In the genomic region with DNA sequence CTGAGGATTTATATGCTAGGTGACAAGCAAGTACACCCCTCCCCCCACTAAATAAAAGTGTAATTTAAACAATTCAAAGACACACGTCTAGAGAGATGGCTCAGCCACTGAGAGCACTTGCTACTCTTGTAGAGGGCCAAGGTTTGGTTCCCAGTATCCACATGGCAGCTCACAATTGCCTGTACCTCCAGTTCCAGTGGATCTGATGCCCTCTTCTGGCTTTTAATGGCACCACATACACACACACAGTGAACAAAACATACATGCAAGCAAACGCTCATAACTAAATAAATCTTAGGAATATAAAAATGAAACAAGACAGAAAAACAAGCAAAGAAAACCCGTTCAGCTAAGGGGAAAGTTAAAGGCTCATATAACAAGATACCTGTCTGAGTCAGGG, we compare ENCODE assay signal across 10 mouse cellular contexts. TPM values are rescaled to one million over a fixed set of nuclear protein-coding genes. Genes with fewer than 3 reads are reported as not detected.
A peak's percentile ranks its signal among the peaks of the same experiment; 100 is the strongest.
DNase-seq lines count a peak whose midpoint lies in the region; ATAC-seq and TF ChIP-seq lines count a peak whose summit lies in the region.
"Had no signal": no experiment of that assay in that cellular context is flagged by ENCODE, and none has a peak within 500 bp of the region (broad histone marks: within the 10 kb centered on the region; RNA-seq: fewer than 3 reads in every experiment).

No protein-coding gene starts in this region.

- no peaks in the 10 kb centered on the region for H3K9me3 ChIP-seq in heart, embryonic 14.5 days (ENCODE audit: control insufficient read depth, low read length)
- no peaks in the 10 kb centered on the region for H3K9me3 ChIP-seq in midbrain, postnatal 0 days (ENCODE audit: low read length)
- H3K9me3 ChIP-seq in midbrain, embryonic 14.5 days (ENCODE audit: control insufficient read depth, low read length), result no peaks in the 10 kb centered on the region
- H3K9me3 ChIP-seq in limb, embryonic 10.5 days (replicated peaks), result no peaks in the 10 kb centered on the region

- no peak for DNase-seq in heart, postnatal 36 days
- no peak for DNase-seq in midbrain, postnatal 0 days (ENCODE audit: low spot score)
- DNase-seq in midbrain, embryonic 14.5 days, result no peak
- DNase-seq in limb, embryonic 10.5 days (ENCODE audit: low spot score), result no peak
- no peak for DNase-seq in gastrocnemius, postnatal 10 days
- DNase-seq in right cerebral cortex, adult 18-20 months, result no peak
- DNase-seq: gastrocnemius, adult 2 months; lung, postnatal 14 days had no signal

- peak overlapping the region; percentile 16; the same call in 1 of the 2 replicates for H3K4me2 ChIP-seq in heart, embryonic 14.5 days (ENCODE audit: low read length)
- H3K4me2 ChIP-seq in midbrain, postnatal 0 days (ENCODE audit: low read depth, low read length, poor library complexity, severe bottlenecking), result no peak overlapping the region
- no peak overlapping the region for H3K4me2 ChIP-seq in midbrain, embryonic 14.5 days (ENCODE audit: low read length)

- no peaks in the 10 kb centered on the region for H3K4me1 ChIP-seq in heart, embryonic 14.5 days (ENCODE audit: control insufficient read depth in 2 of 2, insufficient read depth in 2 of 2, low read length in 2 of 2)
- H3K4me1 ChIP-seq in midbrain, postnatal 0 days (ENCODE audit: insufficient read depth, low read length), result peaks cover 7% of the 10 kb centered on the region; the same call in 1 of the 2 replicates
- peaks cover 6% of the 10 kb centered on the region; the same call in 1 of the 2 replicates for H3K4me1 ChIP-seq in midbrain, embryonic 14.5 days (ENCODE audit: control insufficient read depth, insufficient read depth, low read length)
- H3K4me1 ChIP-seq in limb, embryonic 10.5 days, result peaks cover 18% of the 10 kb centered on the region

- no peak overlapping the region for H3K9ac ChIP-seq in heart, embryonic 14.5 days (ENCODE audit: low read length)
- no peak overlapping the region for H3K9ac ChIP-seq in midbrain, postnatal 0 days (replicated peaks; ENCODE audit: low read length, poor library complexity, severe bottlenecking)
- no peak overlapping the region for H3K9ac ChIP-seq in midbrain, embryonic 14.5 days (replicated peaks; ENCODE audit: low read length)

- no peaks in the 10 kb centered on the region for H3K36me3 ChIP-seq in heart, embryonic 14.5 days (ENCODE audit: control insufficient read depth, insufficient read depth, low read length)
- H3K36me3 ChIP-seq in midbrain, postnatal 0 days (ENCODE audit: insufficient read depth, low read length), result no peaks in the 10 kb centered on the region
- no peaks in the 10 kb centered on the region for H3K36me3 ChIP-seq in midbrain, embryonic 14.5 days (ENCODE audit: control insufficient read depth, insufficient read depth, low read length)
- H3K36me3 ChIP-seq in limb, embryonic 10.5 days, result no peaks in the 10 kb centered on the region
- H3K36me3 ChIP-seq: G1E had no signal

- no peak for ATAC-seq in heart, embryonic 14.5 days (ENCODE audit: insufficient number of reproducible peaks, insufficient read depth, low FRiP score, low read depth)
- ATAC-seq in midbrain, postnatal 0 days (ENCODE audit: low FRiP score), result no peak
- no peak for ATAC-seq in midbrain, embryonic 14.5 days (ENCODE audit: low FRiP score, low TSS enrichment)

- no peaks in the 10 kb centered on the region for H3K27me3 ChIP-seq in heart, embryonic 14.5 days (ENCODE audit: control insufficient read depth, insufficient read depth, low read length)
- no peaks in the 10 kb centered on the region for H3K27me3 ChIP-seq in midbrain, postnatal 0 days (ENCODE audit: insufficient read depth, low read length)
- no peaks in the 10 kb centered on the region for H3K27me3 ChIP-seq in midbrain, embryonic 14.5 days (ENCODE audit: control insufficient read depth, insufficient read depth, low read length)
- no peaks in the 10 kb centered on the region for H3K27me3 ChIP-seq in limb, embryonic 10.5 days (ENCODE audit: low read depth, poor library complexity, severe bottlenecking)

- TF ChIP-seq CTCF in midbrain, postnatal 0 days (IDR thresholded peaks at IDR 0.05), result 0 out of 2 replicates have a peak, but pooled peaks have one; percentile 8

- no peak overlapping the region for H3K4me3 ChIP-seq in heart, embryonic 14.5 days (ENCODE audit: control insufficient read depth in 1 of 2, insufficient read depth in 1 of 2, low read depth in 1 of 2, low read length in 2 of 2)
- no peak overlapping the region for H3K4me3 ChIP-seq in midbrain, postnatal 0 days (ENCODE audit: low read depth, low read length)
- H3K4me3 ChIP-seq in midbrain, embryonic 14.5 days (replicated peaks; ENCODE audit: low read depth, low read length), result no peak overlapping the region
- H3K4me3 ChIP-seq in limb, embryonic 10.5 days, result 0 out of 2 replicates have a peak overlapping the region, but pooled peaks have one; percentile 13
- H3K4me3 ChIP-seq: gastrocnemius, adult 2 months had no signal

- intact Hi-C loops in heart, postnatal 36 days (cut with DNase I), result loop anchor here (5.0 kb wide), 2 partner anchors 222 to 292 kb away; partner anchors contain the start of gene Kcng3

- 41% methylated on average over 3 of the region's 3 CpGs for WGBS in heart, embryonic 14.5 days
- 54% methylated on average over 3 of the region's 3 CpGs for WGBS in midbrain, postnatal 0 days
- WGBS in midbrain, embryonic 14.5 days, result 49% methylated on average over 3 of the region's 3 CpGs
- 49% methylated on average over 3 of the region's 3 CpGs for WGBS in limb, embryonic 10.5 days

- H3K27ac ChIP-seq in heart, embryonic 14.5 days (replicated peaks in 1 of 2; ENCODE audit: control insufficient read depth in 1 of 2, insufficient read depth in 1 of 2, low read depth in 2 of 2, low read length in 2 of 2), result no peak overlapping the region
- H3K27ac ChIP-seq in midbrain, postnatal 0 days (ENCODE audit: low read depth, low read length), result no peak overlapping the region
- no peak overlapping the region for H3K27ac ChIP-seq in midbrain, embryonic 14.5 days (replicated peaks; ENCODE audit: low read depth, low read length)
- H3K27ac ChIP-seq in limb, embryonic 10.5 days, result no peak overlapping the region
- H3K27ac ChIP-seq: gastrocnemius, adult 2 months had no signal

RNA-seq across cellular contexts. Expression of gene Haao, which starts 6.1 kb away (rescaled TPM):
- not detected in 2 replicates for polyA plus RNA-seq in heart, embryonic 14.5 days (2014; fragmentation: Nextera tagmentation; extraction: Ambion mirVana)
- under 1 TPM; 0.27 to 0.53 TPM for total RNA-seq in heart, postnatal 36 days (2021)
- not detected in 2 replicates for total RNA-seq in midbrain, postnatal 0 days (2014; rRNA removed)
- polyA plus RNA-seq in midbrain, postnatal 0 days (2015; fragmentation: Nextera tagmentation; extraction: Ambion mirVana), result 0.23 and 0.56 TPM in 2 replicates
- 0.20 TPM in 1 of 2 replicates, not detected in the other for polyA plus RNA-seq in midbrain, embryonic 14.5 days (2014; fragmentation: Nextera tagmentation; extraction: Ambion mirVana)
- polyA plus RNA-seq in limb, embryonic 10.5 days (2016; fragmentation: Nextera tagmentation; extraction: Ambion mirVana), result 0.70 and 0.99 TPM in 2 replicates
- total RNA-seq in gastrocnemius, postnatal 10 days (2021), result under 1 TPM in 1 of 2 experiments, not detected in 1; 0.16 TPM
- total RNA-seq: gastrocnemius, adult 2 months had no signal
